Mouse (Mus musculus): ENCODE results near the gene Spin2d. TPM values are rescaled to one million over a fixed set of nuclear protein-coding genes. Genes with fewer than 3 reads are reported as not detected.

The Spin2d gene
- total RNA-seq (2023), result not detected

GRCm38 (mm10) chrX:73176889-73177288 is at the start of gene Spin2d:
Gene Spin2d (minus strand): TSS chrX:73176989.

GRCm38 (mm10) chrX:73213819-73214564 is 37.2 kb upstream of the Spin2d start, which contains the start of gene Xlr4b:
Gene Xlr4b (plus strand): TSS chrX:73214333.

GRCm38 (mm10) chrX:73191934-73192333 is 15.1 kb upstream of the Spin2d start, which contains the start of gene Xlr3b:
Gene Xlr3b (plus strand): TSS chrX:73192207.

GRCm38 (mm10) chrX:73149350-73149749 is 27.4 kb downstream of the Spin2d start, which contains the start of gene DXBay18:
Gene DXBay18 (minus strand): TSS chrX:73149450.

GRCm38 (mm10) chrX:73148496-73148895 is 28.3 kb downstream of the Spin2d start, which contains the start of gene Xlr5b:
Gene Xlr5b (plus strand): TSS chrX:73148796.

Other genes starting within 250 kb of the Spin2d start
- gene Zfp185, start 189.7 kb downstream of the Spin2d start, total RNA-seq (2023), result under 1 TPM in 1 of 2 experiments, not detected in 1; 0.35 TPM
- gene Pnma5, start 139.9 kb downstream of the Spin2d start, total RNA-seq (2023), result 1 to 10 TPM; 2.1 to 2.7 TPM
- not detected for gene Pnma3, start 112.2 kb downstream of the Spin2d start, total RNA-seq (2023)
- gene Xlr4a, start 94.5 kb downstream of the Spin2d start, total RNA-seq (2023), result 10 to 100 TPM; 53.0 to 54.4 TPM
- 1 to 10 TPM in 1 of 2 experiments, not detected in 1; 1.1 TPM for gene Xlr3a, start 79.9 kb downstream of the Spin2d start, total RNA-seq (2023)
- not detected for gene Gm14685, start 59.9 kb downstream of the Spin2d start, total RNA-seq (2023)
- gene Xlr5b, start 28.2 kb downstream of the Spin2d start, total RNA-seq (2023), result not detected
- under 1 TPM in 1 of 2 experiments, not detected in 1; 0.74 TPM for gene DXBay18, start 27.5 kb downstream of the Spin2d start, total RNA-seq (2023)
- 10 to 100 TPM; 11.0 to 16.1 TPM for gene Xlr3b, start 15.2 kb upstream of the Spin2d start, total RNA-seq (2023)
- 100 to 1,000 TPM; 100 to 102 TPM for gene Xlr4b, start 37.3 kb upstream of the Spin2d start, total RNA-seq (2023)
- 10 to 100 TPM; 16.0 to 17.0 TPM for gene F8a, start 51.3 kb upstream of the Spin2d start, total RNA-seq (2023)
- gene Xlr4c, start 66.1 kb upstream of the Spin2d start, total RNA-seq (2023), result 10 to 100 TPM; 51.9 to 63.0 TPM
- not detected for gene Xlr3c, start 88.4 kb upstream of the Spin2d start, total RNA-seq (2023)
- gene Xlr5a, start 116.0 kb upstream of the Spin2d start, total RNA-seq (2023), result not detected
- gene Xlr5c, start 116.0 kb upstream of the Spin2d start, total RNA-seq (2023), result not detected
- gene Gm45015, start 159.9 kb upstream of the Spin2d start, total RNA-seq (2023), result not detected
- 10 to 100 TPM; 37.8 to 41.5 TPM for gene Zfp275, start 165.6 kb upstream of the Spin2d start, total RNA-seq (2023)
- not detected for gene Gm18336, start 221.7 kb upstream of the Spin2d start, total RNA-seq (2023)
- gene Zfp92, start 234.1 kb upstream of the Spin2d start, total RNA-seq (2023), result not detected

Data from T-cell, adult 66 days (primary cell).